Mouse (Mus musculus): ENCODE measurements around the gene Cachd1.
A peak's percentile ranks its signal among the peaks of the same experiment; 100 is the strongest.

Gene Cachd1

DNA sequence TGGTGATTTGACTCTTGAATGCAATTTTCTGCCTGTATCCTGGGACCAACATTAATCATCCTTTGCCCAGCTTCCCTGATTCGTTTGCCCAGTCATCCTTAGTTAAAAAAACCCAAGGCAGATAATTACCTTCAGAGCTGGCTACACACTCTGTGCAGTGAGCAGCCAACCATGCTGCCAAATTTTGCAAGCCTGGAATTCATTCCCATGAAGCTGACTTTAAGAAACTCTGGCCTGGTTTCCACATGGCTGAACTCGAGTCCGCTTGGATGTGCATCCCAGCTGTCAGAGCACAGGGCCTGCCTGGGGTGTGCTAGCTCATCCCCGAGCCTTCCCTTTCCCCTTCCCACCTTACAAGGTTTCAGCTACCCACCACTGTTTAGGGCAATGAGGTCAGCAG, 214.5 kb downstream of the Cachd1 start:
- peak; percentile 18 to 38 for DNase-seq (ENCODE audit: low spot score in 2 of 2)

DNA sequence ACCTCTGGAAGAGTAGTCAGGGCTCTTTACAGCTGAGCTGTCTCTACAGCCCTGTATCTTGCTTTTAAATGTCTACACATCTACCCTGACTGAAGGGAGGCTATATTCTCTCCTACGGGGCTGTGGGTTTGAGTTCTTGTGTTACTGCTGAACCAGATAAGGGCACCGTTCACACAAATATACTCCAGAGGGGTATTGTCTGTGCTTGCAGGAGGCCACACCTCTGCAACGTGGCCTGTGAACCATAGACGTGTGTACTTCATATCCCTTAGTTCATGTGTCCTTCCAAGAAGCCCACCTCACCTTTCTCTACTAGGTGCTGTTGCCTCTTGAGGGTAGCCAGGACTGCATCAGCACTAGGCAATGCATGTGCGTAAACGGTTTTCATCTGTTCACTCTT, 215.6 kb downstream of the Cachd1 start:
- DNase-seq (ENCODE audit: low spot score in 2 of 2): peak in 1 of 2 experiments; percentile 10

- DNase-seq (ENCODE audit: low spot score in 2 of 2): no peak
Measured at GRCm38 (mm10) chr4:100994442-100995255, 218.2 kb downstream of the Cachd1 start.

GRCm38 (mm10) chr4:100995617-100996016, 219.1 kb downstream of the Cachd1 start:
- no peak for DNase-seq (ENCODE audit: low spot score in 2 of 2)

GRCm38 (mm10) chr4:100996060-100996651, 219.7 kb downstream of the Cachd1 start:
- no peak for DNase-seq (ENCODE audit: low spot score in 2 of 2)

DNA sequence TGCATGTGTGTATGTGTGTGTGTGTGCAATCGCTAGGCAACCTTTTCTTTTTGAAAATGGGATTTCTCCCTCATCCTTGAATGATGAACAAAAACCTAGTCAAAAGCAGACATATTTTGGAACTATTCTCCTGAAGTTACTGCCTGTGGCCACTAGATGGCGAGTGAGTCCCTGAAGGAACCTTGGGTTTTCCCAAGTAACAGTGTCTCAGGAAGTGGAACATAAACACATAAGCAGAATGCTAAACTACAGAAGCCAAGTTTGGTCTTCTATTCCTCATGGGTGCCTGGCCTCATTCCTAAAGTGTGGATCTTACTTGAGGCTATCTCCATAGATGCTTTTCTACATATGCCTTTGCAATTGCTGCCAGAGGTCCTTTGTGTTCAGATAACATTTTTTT, 221.7 kb downstream of the Cachd1 start:
- DNase-seq (ENCODE audit: low spot score in 2 of 2): peak in 1 of 2 experiments; percentile 53

GRCm38 (mm10) chr4:100998906-100999305, 222.4 kb downstream of the Cachd1 start:
- no peak for DNase-seq (ENCODE audit: low spot score in 2 of 2)

GRCm38 (mm10) chr4:101000622-101001021, 224.1 kb downstream of the Cachd1 start:
- DNase-seq (ENCODE audit: low spot score in 2 of 2): no peak

DNA sequence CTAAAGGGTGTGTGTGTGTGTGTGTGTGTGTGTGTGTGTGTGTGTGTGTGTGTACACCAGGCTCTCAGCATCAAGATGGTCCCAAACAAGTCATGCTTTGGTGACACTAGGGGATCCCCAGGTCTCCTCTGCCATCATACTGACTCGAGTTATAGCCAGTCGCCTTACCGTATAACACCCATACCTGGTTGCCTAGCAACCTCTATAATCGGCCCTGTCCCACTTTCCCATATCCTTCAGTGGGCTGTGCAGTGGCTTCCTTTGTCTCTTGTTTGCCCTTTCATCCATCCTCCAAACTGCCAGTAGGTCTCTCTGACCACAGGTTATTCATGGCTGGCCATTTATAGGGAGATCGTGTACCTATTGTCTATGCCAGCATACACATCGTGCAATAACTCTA, 224.6 kb downstream of the Cachd1 start:
- no peak for DNase-seq (ENCODE audit: low spot score in 2 of 2)

GRCm38 (mm10) chr4:101002961-101003360, 226.5 kb downstream of the Cachd1 start:
- DNase-seq (ENCODE audit: low spot score in 2 of 2): no peak

- no peak for DNase-seq (ENCODE audit: low spot score in 2 of 2)
Measured at GRCm38 (mm10) chr4:101008362-101008769, 231.9 kb downstream of the Cachd1 start.

DNA sequence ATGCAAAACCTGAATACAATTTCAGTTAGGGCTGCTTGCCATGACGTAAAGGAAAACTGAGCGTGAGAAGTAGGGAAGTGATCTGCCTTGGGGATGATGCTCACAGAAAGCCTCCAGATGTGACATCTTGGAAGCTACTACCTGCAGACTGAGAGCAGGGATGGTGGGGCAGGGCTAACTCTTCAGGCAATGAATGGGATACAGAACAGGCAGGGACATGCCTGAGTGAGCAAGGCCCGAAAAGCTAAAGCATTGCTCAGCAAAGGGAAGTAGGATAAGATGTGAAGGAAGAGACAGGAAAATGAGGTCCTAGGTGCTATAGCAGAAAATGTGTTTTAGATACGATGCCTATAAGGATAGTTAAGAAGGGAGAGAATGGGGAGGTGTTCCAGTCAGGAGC, 232.6 kb downstream of the Cachd1 start:
- DNase-seq (ENCODE audit: low spot score in 2 of 2): no peak

- DNase-seq (ENCODE audit: low spot score in 2 of 2): no peak
Measured at GRCm38 (mm10) chr4:101017806-101018205, 241.3 kb downstream of the Cachd1 start.

DNA sequence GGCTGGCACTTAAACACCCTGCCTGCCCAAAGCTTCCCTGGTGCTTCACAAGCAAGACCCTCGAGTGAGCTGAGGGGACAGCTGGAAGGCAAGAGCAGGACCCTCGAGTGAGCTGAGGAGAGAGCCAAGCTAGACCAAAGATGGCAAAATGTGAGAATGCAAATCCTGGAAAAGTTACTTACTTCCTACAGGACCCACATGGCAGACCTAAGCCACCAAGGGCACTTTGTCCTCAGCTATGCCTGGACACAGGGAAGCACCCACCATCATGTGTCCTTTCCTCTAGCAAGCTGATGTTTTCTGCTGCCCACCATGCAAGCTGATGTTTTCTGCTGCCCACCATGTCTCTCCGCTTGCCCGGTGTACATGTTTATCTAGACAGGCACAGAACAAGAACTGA, 244.1 kb downstream of the Cachd1 start, which contains the start of gene Gm10577:
Gene Gm10577 (minus strand): TSS at position 101 of the 400 bp plus-strand sequence.
- DNase-seq (ENCODE audit: low spot score in 2 of 2): no peak

- no peak for DNase-seq (ENCODE audit: low spot score in 2 of 2)
Measured at GRCm38 (mm10) chr4:101026566-101026965, 250.1 kb downstream of the Cachd1 start.

GRCm38 (mm10) chr4:101026995-101027394, 250.5 kb downstream of the Cachd1 start:
- DNase-seq (ENCODE audit: low spot score in 2 of 2): no peak

- no peak for DNase-seq (ENCODE audit: low spot score in 2 of 2)
Measured at GRCm38 (mm10) chr4:101027852-101028411, 251.5 kb downstream of the Cachd1 start.

DNA sequence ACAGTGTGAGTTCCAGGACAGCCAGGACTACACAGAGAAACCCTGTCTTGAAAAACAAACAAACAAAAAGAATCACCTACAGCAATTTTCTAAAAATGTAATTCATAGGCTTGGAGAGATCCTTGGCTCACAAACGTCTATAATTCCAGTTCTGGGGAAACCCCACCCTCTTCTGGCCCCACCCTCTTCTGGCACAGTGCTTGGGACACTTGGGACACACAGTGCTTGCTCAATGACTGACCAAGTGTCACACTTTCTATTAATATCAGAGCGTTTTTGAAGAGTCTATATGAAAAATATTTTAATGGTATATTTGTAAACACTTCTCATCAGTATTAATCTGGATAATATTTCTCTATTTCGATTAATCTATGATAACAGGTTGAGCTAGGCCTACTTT, 256.6 kb downstream of the Cachd1 start:
- DNase-seq (ENCODE audit: low spot score in 2 of 2): no peak

DNA sequence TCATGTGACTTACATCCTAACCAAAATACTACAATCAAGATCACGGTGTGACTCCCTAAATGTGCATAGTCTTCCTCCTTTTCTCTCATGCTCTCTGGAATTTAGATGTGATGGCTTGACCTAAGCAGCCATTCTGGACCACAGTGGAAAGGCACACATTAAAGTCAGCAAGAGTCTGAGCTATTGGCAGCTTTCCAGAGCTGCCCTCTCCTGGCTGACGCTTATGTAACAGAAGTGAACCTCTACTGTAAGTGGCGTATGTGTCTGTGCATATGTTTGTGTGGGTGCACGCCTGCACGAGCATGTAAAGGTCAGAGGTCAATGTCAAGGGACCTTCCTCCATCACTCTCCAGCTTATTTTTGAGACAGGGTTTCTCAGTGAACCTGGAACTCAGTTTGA, 258.7 kb downstream of the Cachd1 start:
- no peak for DNase-seq (ENCODE audit: low spot score in 2 of 2)

DNA sequence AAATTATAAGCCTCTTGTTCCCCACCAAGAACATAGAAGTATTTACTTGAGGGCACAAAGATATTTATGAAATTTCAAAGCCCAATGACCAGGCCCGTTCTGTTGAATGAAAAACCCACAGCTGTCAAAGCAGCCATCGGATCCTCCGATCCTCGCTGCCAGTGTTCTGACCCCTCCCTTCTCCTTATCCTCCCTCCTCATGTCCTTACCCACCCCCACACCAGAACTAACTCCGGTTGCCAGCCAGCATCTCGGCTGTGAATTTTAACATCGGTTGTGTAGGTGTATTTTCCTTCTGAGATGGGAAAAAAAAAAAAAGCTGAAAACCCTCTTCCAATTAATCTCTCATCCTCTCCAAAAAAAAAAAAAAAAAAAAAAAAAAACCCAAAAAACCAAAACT, 260.7 kb downstream of the Cachd1 start:
- DNase-seq (ENCODE audit: low spot score in 2 of 2): no peak

DNA sequence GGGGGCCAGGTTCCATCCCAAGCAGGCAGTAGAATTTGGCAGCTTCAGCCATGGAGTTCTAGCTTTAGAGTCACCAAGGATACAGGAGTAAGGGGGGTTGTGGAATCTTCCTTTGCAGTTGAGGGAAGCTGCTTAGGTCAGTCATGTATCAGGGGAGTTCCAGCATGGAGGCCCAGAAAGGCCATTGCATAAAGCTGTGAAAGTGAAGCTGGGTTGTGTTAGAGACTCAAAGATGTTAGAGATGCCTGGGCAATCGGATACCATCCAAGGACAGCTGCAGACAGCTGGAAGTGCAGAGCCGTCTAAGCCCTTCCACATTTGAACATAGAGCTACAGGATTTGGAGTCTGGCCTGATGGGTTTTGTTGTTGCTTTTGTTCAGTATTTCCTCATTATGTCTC, 267.2 kb downstream of the Cachd1 start:
- DNase-seq (ENCODE audit: low spot score in 2 of 2): no peak

DNA sequence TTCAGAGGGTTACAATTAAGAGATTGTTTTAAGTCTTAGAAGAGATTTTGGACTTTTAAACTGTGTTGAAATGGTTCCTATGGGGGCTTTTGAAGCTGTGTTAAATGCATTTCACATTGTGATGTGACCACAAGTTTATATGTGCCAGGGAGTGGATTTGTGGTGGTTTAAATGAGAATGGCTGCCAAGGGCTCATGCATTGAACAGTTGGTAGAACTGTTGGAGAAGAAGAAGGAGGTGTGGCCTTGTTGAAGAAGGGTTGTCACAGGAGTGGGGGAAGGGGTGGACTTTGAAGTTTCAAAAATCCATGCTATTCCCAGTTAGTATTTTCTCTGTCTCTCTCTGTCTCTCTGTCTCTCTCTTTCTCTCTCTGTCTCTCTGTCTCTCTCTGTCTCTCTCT, 267.7 kb downstream of the Cachd1 start:
- DNase-seq (ENCODE audit: low spot score in 2 of 2): no peak

- DNase-seq (ENCODE audit: low spot score in 2 of 2): no peak
Measured at GRCm38 (mm10) chr4:101046576-101046975, 270.1 kb downstream of the Cachd1 start.

Data from cerebellum, postnatal 4 days (tissue).